In genomic region chr10:68274900-68275760, GRCm38 (mm10) we compare ENCODE assay signal across 8 mouse cellular contexts. TPM values are rescaled to one million over a fixed set of nuclear protein-coding genes. Genes with fewer than 3 reads are reported as not detected.
DNase-seq lines count a peak whose midpoint lies in the region; ATAC-seq and TF ChIP-seq lines count a peak whose summit lies in the region.

No protein-coding gene starts in this region.

- peak; percentile 39 for TF ChIP-seq CTCF in left cerebral cortex, adult 2 months (IDR thresholded peaks at IDR 0.05)

- H3K4me2 ChIP-seq in forebrain, embryonic 16.5 days (ENCODE audit: low read length): peak overlapping the region; percentile 97
- peak overlapping the region; percentile 85 for H3K4me2 ChIP-seq in hindbrain, embryonic 12.5 days (replicated peaks)
- H3K4me2 ChIP-seq in midbrain, embryonic 12.5 days (replicated peaks): peak overlapping the region; percentile 86

- H3K4me3 ChIP-seq in forebrain, embryonic 16.5 days (replicated peaks; ENCODE audit: low read length): peak overlapping the region; percentile 23
- no peak overlapping the region for H3K4me3 ChIP-seq in hindbrain, embryonic 12.5 days
- peak overlapping the region; percentile 84 for H3K4me3 ChIP-seq in left cerebral cortex, adult 2 months
- no peak overlapping the region for H3K4me3 ChIP-seq in midbrain, embryonic 12.5 days

- H3K36me3 ChIP-seq in forebrain, embryonic 16.5 days (ENCODE audit: control insufficient read depth, insufficient read depth): no peaks in the 10 kb centered on the region
- H3K36me3 ChIP-seq in hindbrain, embryonic 12.5 days: peaks cover 10% of the 10 kb centered on the region
- 0 out of 2 replicates have a peak, but pooled peaks cover 2% of the 10 kb centered on the region for H3K36me3 ChIP-seq in midbrain, embryonic 12.5 days

- H3K4me1 ChIP-seq in forebrain, embryonic 16.5 days (replicated peaks; ENCODE audit: control insufficient read depth, insufficient read depth, low read length): peaks cover 11% of the 10 kb centered on the region
- peaks cover 12% of the 10 kb centered on the region; the same call in 1 of the 2 replicates for H3K4me1 ChIP-seq in hindbrain, embryonic 12.5 days
- H3K4me1 ChIP-seq in midbrain, embryonic 12.5 days: peaks cover 12% of the 10 kb centered on the region; the same call in 1 of the 2 replicates

- 0 out of 2 replicates have a peak overlapping the region, but pooled peaks have one; percentile 22 for H3K9ac ChIP-seq in forebrain, embryonic 16.5 days (replicated peaks; ENCODE audit: low read depth, low read length)
- no peak overlapping the region for H3K9ac ChIP-seq in hindbrain, embryonic 12.5 days
- H3K9ac ChIP-seq in midbrain, embryonic 12.5 days (replicated peaks): no peak overlapping the region

- DNase-seq in cerebellum, adult 11-12 months: peak; percentile 63
- DNase-seq in cerebellum, adult 18-20 months: peak; percentile 55 to 57
- peak; percentile 22 to 42 for DNase-seq in left cerebral cortex, adult 2 months (ENCODE audit: extremely low spot score in 1 of 2, low spot score in 2 of 2)
- no peak for DNase-seq in spleen, adult 12 weeks (ENCODE audit: low spot score)

- H3K27ac ChIP-seq in forebrain, embryonic 16.5 days (ENCODE audit: low read length): no peak overlapping the region; the same call in 1 of the 2 replicates
- no peak overlapping the region for H3K27ac ChIP-seq in hindbrain, embryonic 12.5 days
- H3K27ac ChIP-seq in left cerebral cortex, adult 2 months: peak overlapping the region; percentile 98
- H3K27ac ChIP-seq in midbrain, embryonic 12.5 days (replicated peaks): no peak overlapping the region

- ATAC-seq in cerebellum, adult (ENCODE audit: insufficient number of reproducible peaks, low FRiP score, low TSS enrichment): no peak; the same call in 1 of the 2 replicates
- ATAC-seq in forebrain, embryonic 16.5 days: no peak
- peak; percentile 37; the same call in 1 of the 2 replicates for ATAC-seq in hindbrain, embryonic 12.5 days (ENCODE audit: low FRiP score)
- no peak for ATAC-seq in midbrain, embryonic 12.5 days (ENCODE audit: low FRiP score, low read depth)

- H3K9me3 ChIP-seq in forebrain, embryonic 16.5 days (ENCODE audit: control insufficient read depth, low read length): no peaks in the 10 kb centered on the region
- H3K9me3 ChIP-seq in hindbrain, embryonic 12.5 days (replicated peaks): no peaks in the 10 kb centered on the region
- no peaks in the 10 kb centered on the region for H3K9me3 ChIP-seq in midbrain, embryonic 12.5 days

- intact Hi-C loops in left cerebral cortex, adult 2 months (cut with DNase I): loop anchor here (2.0 to 10.0 kb wide), 7 partner anchors 38 to 410 kb away; partner anchors contain the start of genes Cabcoco1 and Zfp365

- no peaks in the 10 kb centered on the region for H3K27me3 ChIP-seq in forebrain, embryonic 16.5 days (replicated peaks; ENCODE audit: control insufficient read depth, insufficient read depth, low read length)
- no peaks in the 10 kb centered on the region for H3K27me3 ChIP-seq in hindbrain, embryonic 12.5 days
- H3K27me3 ChIP-seq in midbrain, embryonic 12.5 days: no peaks in the 10 kb centered on the region

- WGBS in forebrain, embryonic 16.5 days: 14% methylated on average over 18 of the region's 18 CpGs
- 27% methylated on average over 18 of the region's 18 CpGs for WGBS in hindbrain, embryonic 12.5 days
- WGBS in midbrain, embryonic 12.5 days: 30% methylated on average over 18 of the region's 18 CpGs

RNA-seq across cellular contexts. Expression of gene Arid5b, which starts 3.4 kb away (rescaled TPM):
- 14.4 and 14.7 TPM in 2 replicates for polyA plus RNA-seq in forebrain, embryonic 16.5 days (2015; fragmentation: Nextera tagmentation; extraction: Ambion mirVana)
- 27.8 and 28.2 TPM in 2 replicates for polyA plus RNA-seq in hindbrain, embryonic 12.5 days (2016; fragmentation: Nextera tagmentation; extraction: Ambion mirVana)
- total RNA-seq in left cerebral cortex, adult 2 months (2021): 10 to 100 TPM; 32.3 to 38.3 TPM
- polyA plus RNA-seq in midbrain, embryonic 12.5 days (2016; fragmentation: Nextera tagmentation; extraction: Ambion mirVana): 17.7 and 20.7 TPM in 2 replicates

Comparison
In these comparisons a context has a peak if more than half of its experiments do, and no peak if none do; other contexts are left out.
1. H3K4me3 ChIP-seq: peak in forebrain, embryonic 16.5 days (single experiment) and left cerebral cortex, adult 2 months (single experiment); none in hindbrain, embryonic 12.5 days (single experiment) and midbrain, embryonic 12.5 days (single experiment).
2. Peak in every context shown above with its lines, with median percentiles within 50 percentile points of each other: H3K4me2 ChIP-seq.